Mouse (Mus musculus) central nervous system, embryonic 11.5 days (tissue): Measurements from ENCODE around the gene Emid1. TPM values are rescaled to one million over a fixed set of nuclear protein-coding genes. Genes with fewer than 3 reads are reported as not detected.

Experiments used
- polyA plus RNA-seq: library from polyadenylated mRNA; depleted of rRNA; stranded (reverse); fragments of >200 nt; gene quantifications from 2 replicates; pipeline ENCODE4 v1.2.3, GENCODE M21; 2012; rRNA removed

Emid1 gene
- 10.1 and 12.7 TPM in 2 replicates for polyA plus RNA-seq

DNA sequence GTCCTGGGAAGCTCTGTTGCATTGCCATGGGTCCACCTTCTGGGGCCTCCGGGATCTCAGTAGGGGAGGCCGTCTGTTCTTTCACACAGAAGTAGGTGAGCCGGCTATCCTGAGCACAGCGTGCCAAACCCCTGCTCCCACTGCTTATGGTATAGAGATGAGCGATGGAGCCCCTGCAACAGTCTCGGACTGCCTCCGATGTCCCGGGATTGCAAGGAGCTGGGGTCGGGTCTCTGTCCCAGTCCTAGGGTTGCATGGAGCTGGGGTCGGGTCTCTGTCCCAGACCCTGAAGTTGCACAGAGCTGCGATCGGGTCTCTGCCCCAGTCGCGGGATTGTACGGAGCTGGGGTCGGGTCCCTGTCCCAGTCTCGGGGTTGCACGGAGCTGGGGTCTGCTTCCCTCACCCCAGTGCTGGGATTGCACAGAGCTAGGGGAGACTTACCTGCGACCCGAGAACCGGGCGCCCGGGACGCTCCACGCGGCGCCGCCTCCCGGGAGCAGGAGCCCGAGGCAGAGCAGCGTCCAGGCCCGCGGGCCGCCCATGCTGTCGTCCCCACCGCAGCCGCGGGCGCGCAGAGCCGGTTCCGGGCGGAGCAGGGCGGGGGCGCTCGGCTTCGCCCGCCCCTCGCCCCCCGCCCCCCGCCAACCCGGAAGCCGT is at the start of gene Emid1:
Gene Emid1, minus strand, starts transcription at position 578 of the 658 bp plus-strand sequence.

DNA sequence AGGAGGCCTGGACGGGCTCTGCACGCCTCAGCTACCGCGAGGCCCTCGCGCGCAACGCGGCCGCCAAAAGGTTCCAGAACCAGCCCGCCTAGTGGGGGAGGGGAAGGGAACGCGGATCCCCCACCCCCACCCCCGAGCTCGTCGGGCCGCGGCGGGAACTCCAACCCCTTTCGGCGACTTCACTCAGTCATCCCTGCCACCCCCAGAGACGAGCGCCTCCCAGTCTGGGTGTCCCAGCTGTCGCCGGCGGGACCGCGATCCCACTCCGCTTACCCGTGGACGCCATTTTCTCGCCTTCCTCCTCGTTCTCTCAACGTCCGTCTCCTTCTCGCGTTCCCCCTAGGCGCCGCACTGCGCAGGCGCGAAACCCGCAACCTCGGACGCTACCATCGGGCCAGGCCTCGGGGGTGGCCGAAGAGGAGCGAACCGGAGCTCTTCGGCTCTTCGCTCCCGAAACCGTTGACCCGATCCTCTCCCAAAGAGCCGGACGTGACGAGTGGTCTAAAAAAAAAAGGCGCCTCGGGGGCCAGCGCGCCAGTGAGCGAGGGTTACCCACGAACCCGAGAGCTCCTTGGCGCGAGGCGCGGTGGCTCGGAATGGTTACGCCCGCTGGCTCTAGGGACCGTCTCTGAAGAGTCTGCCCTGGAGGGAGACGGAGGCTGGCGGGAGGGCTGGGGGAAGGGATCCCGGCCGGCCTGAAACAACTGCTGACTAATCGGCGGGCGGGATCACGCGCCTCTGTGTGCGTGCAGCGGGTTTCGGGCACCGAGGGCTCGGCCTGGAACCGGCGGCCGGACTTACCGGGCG is 53.1 kb downstream of the Emid1 start, which contains the start of the genes Rhbdd3 and Ewsr1:
Gene Rhbdd3, plus strand, starts transcription at position 191 of the 807 bp plus-strand sequence.
Gene Ewsr1, minus strand, starts transcription at position 531 of the 807 bp plus-strand sequence.

DNA sequence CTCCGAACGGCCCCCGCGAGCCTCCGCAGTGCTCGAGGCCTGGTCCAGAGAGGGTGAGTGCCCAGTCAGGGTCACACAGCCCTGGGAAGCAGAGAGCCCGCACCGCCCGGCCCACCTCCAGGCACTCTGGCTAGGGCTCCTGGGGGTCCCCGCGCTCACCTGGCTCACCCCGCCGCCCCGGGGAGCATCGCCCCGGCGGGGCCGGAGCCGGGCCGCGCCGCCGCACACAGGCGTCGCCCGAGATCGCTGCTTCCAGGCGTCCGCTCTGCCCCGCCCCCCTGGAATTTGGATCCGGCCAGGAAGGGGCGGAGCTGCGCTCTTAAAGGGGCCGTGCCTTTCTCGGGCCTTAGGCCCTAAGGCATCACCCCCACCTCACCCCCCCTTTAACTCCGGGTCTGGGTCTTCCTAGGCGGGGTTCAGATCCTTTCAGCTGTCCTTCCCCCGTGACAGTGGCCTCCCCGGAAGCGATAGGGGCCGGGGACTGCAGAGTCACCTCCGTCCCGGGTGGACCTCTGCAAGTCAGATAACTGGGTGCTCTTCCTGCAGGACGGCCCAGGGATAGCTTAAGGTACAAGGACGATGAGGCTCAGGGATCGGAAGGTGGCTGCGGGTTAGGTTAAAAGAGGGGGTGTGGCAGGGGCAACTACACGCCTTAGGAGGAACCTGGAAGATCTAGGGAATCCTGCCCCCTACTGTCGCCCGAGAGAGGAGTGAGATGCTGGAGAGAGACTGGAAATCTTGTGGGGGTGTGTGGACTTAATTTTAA is 86.8 kb downstream of the Emid1 start, which contains the start of gene Gas2l1:
Gene Gas2l1, minus strand, starts transcription at position 272 of the 766 bp plus-strand sequence.

DNA sequence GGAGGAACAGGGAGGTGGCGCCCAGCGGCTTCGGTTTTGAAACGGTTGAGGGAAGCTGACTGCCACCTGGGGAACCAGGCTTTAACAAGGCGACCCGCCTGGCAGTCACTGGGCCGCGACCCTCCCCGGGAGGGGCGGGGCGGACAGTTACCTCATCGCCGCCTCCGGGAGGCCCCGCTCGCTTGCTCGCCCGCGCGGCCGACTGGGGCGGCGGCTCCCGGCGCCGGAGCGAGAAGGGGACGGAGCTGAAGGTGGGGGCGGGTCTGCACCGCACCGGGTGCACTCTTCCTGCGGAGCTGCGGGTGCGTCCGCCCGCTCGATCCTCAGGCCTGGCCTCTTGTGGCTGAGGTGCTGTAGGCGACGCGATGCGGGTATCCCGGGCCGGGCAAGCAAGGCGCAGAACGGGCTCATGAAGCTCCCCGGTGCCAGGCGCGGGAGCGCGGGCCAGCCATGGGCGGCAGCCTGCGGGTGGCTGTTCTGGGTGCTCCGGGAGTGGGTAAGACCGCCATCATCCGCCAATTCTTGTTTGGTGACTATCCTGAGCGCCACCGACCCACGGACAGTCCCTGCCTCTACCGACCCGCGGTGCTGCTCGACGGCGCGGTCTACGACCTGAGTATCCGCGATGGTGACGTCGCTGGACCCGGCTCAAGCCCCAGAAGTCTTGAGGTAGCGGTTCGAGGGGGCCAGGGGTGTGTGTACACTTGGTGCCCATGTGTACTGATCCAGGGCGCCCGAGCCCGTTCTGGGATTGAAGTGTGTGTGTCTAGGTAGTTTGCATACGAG is 94.0 kb downstream of the Emid1 start, which contains the start of gene Rasl10a:
Gene Rasl10a, plus strand, starts transcription at position 273 of the 786 bp plus-strand sequence.

Other genes with a start within 250 kb of the Emid1 start
- gene Nefh, start 204.2 kb downstream of the Emid1 start, polyA plus RNA-seq = 0.58 and 0.79 TPM in 2 replicates
- gene Ap1b1, start 165.4 kb downstream of the Emid1 start, polyA plus RNA-seq = 58.1 and 67.2 TPM in 2 replicates
- gene Rasl10a, start 94.1 kb downstream of the Emid1 start, polyA plus RNA-seq = 0.50 and 0.76 TPM in 2 replicates
- 28.4 and 31.2 TPM in 2 replicates for gene Gas2l1, start 86.9 kb downstream of the Emid1 start, polyA plus RNA-seq
- 20.6 and 31.5 TPM in 2 replicates for gene Rhbdd3, start 53.3 kb downstream of the Emid1 start, polyA plus RNA-seq
- 818 and 2,156 TPM in 2 replicates for gene Ewsr1, start 53.0 kb downstream of the Emid1 start, polyA plus RNA-seq
- gene Kremen1, start 109.3 kb upstream of the Emid1 start, polyA plus RNA-seq = 8.3 and 14.2 TPM in 2 replicates